Comparison of ENCODE assay signal across 8 mouse cellular contexts in the genomic region with DNA sequence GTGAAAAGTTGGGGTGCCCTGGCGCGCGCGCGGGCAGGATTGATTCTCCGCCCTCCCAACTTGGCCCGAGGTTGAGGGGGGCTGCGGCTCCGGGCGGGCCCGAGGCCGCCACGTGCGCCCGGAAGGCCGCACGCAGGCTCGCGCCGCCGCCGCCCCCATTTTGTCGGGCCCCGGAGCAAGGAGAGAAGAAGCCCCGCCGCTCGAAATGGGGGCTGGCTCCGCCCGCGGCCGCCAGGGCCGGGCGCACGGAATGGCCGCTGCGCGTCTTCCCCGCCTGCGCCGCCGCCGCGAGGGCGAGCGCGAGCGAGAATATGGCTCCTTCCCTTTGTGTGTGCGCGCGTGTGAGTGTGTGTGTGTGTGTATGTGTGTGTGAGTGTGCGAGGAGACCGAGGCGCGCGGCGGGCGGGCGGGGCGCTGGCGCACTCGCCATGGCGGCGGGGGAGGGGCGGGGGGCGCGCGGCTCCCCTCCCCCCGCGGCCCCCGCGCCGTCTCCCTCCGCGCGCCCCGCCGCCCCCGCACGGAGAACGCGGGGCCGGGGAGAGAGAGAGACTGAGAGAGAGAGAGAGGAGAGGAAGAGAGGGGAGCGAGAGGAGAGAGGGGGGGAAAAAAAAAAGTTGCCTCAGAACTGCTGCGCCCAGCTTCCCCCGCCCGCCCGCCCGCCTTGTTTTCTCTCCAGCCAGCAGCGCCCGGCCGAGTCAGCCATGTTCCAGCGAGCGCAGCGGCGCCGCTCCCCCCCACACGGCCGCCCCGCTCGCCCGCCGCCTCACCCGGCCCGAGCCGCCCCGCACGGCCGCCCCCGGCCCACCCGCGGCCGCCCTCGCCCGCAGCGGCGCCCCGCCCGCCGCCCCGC. TPM values are rescaled to one million over a fixed set of nuclear protein-coding genes. Genes with fewer than 3 reads are reported as not detected.
DNase-seq lines count a peak whose midpoint lies in the region; ATAC-seq and TF ChIP-seq lines count a peak whose summit lies in the region.

No protein-coding gene starts in this region.

- TF ChIP-seq CTCF in olfactory bulb, adult 2 months (IDR thresholded peaks at IDR 0.05; ENCODE audit: insufficient read depth, low read depth, low read length) = 0 out of 2 replicates have a peak, but pooled peaks have one; percentile 2

- peak; percentile 49; the same call in 1 of the 2 replicates for ATAC-seq in frontal cortex, adult (ENCODE audit: low TSS enrichment)
- ATAC-seq in hematopoietic stem cell, adult 5-6 weeks (replicated peaks in 1 of 2; ENCODE audit: insufficient read depth in 1 of 2, low FRiP score in 2 of 2, low TSS enrichment in 1 of 2, low read depth in 1 of 2, poor library complexity in 2 of 2, severe bottlenecking in 2 of 2) = peak; percentile 7 to 10; a peak in 3 of 4 replicates
- peak; percentile 44 for ATAC-seq in lung, embryonic 15.5 days (ENCODE audit: borderline replicate concordance, extremely low read depth, low FRiP score, low TSS enrichment)

- H3K9me3 ChIP-seq in ES-E14 (ENCODE audit: control insufficient read depth, insufficient read depth, low read depth, low read length) = no peaks in the 10 kb centered on the region
- H3K9me3 ChIP-seq in lung, embryonic 15.5 days = no peaks in the 10 kb centered on the region

- WGBS in lung, embryonic 15.5 days = 1% methylated on average over 61 of the region's 120 CpGs
- WGBS in olfactory bulb, adult 2 months = 5% methylated on average over 106 of the region's 120 CpGs

- H3K4me3 ChIP-seq in ES-E14 (ENCODE audit: insufficient read depth in 1 of 2, low read depth in 1 of 2, low read length in 2 of 2, poor library complexity in 1 of 2, severe bottlenecking in 1 of 2) = peak overlapping the region; percentile 85 to 100
- peak overlapping the region; percentile 77 for H3K4me3 ChIP-seq in lung, embryonic 15.5 days
- peak overlapping the region; percentile 93 for H3K4me3 ChIP-seq in olfactory bulb, adult 2 months (ENCODE audit: insufficient read depth, low read depth, low read length)

- H3K36me3 ChIP-seq in ES-E14 (ENCODE audit: control insufficient read depth, insufficient read depth, low read length, poor library complexity, severe bottlenecking) = peaks cover 17% of the 10 kb centered on the region
- peaks cover 15% of the 10 kb centered on the region for H3K36me3 ChIP-seq in lung, embryonic 15.5 days

- H3K4me2 ChIP-seq in lung, embryonic 15.5 days = peak overlapping the region; percentile 73

- no peak for DNase-seq in ES-E14 (ENCODE audit: low read depth, low spot score)
- peak; percentile 72 for DNase-seq in cerebellum, adult 8-10 months
- DNase-seq in layer of hippocampus, adult 9-10 months (ENCODE audit: low spot score) = peak; percentile 64
- DNase-seq in testis, postnatal 14 days (ENCODE audit: low spot score) = peak; percentile 83

- H3K4me1 ChIP-seq in ES-E14 (ENCODE audit: control insufficient read depth in 2 of 2, insufficient read depth in 2 of 2, low read length in 2 of 2, poor library complexity in 1 of 2) = peaks cover 0 to 2% of the 10 kb centered on the region in 2 experiments; a peak in 2 of 4 replicates
- peaks cover 22% of the 10 kb centered on the region for H3K4me1 ChIP-seq in lung, embryonic 15.5 days
- H3K4me1 ChIP-seq in olfactory bulb, adult 2 months (ENCODE audit: control insufficient read depth, insufficient read depth, low read length) = no peaks in the 10 kb centered on the region; the same call in 1 of the 2 replicates

- peak overlapping the region; percentile 87 for H3K27ac ChIP-seq in ES-E14 (ENCODE audit: insufficient read depth, low read depth, low read length, poor library complexity, severe bottlenecking)
- peak overlapping the region; percentile 99 for H3K27ac ChIP-seq in lung, embryonic 15.5 days
- H3K27ac ChIP-seq in olfactory bulb, adult 2 months (ENCODE audit: insufficient read depth, low read depth, low read length) = peak overlapping the region; percentile 96

- no peak for TF ChIP-seq POLR2A in olfactory bulb, adult 2 months (IDR thresholded peaks at IDR 0.05; ENCODE audit: insufficient read depth, low read depth, low read length)

- peak overlapping the region; percentile 95 for H3K9ac ChIP-seq in ES-E14 (ENCODE audit: insufficient read depth, low read depth, low read length, poor library complexity, severe bottlenecking)
- peak overlapping the region; percentile 96 for H3K9ac ChIP-seq in lung, embryonic 15.5 days

- no peaks in the 10 kb centered on the region for H3K27me3 ChIP-seq in lung, embryonic 15.5 days

- in situ Hi-C loops in ES-E14 (cut with MboI; ENCODE audit: low sequenced_read_pairs in 2 of 2, unreplicated experiment in 2 of 2) = no loop called here

TF ChIP-seq in ES-E14, 5 proteins besides CTCF, POLR2A, EP300 and RAD21:
- TF ChIP-seq MAFK (IDR thresholded peaks at IDR 0.05; ENCODE audit: insufficient read depth, low read depth, low read length) (no peak), HCFC1 (IDR thresholded peaks at IDR 0.05; ENCODE audit: borderline replicate concordance, insufficient read depth, low read length) (no peak; the same call in 1 of the 2 replicates), ZNF384 (IDR thresholded peaks at IDR 0.05; ENCODE audit: low read depth, low read length) (peak; percentile 13; the same call in 1 of the 2 replicates)

RNA-seq across cellular contexts. Expression of a gene that starts 56.8 kb away (rescaled TPM):
- 0.48 TPM in 1 of 2 replicates, not detected in the other for total RNA-seq in ES-E14 (2012; rRNA removed)
- 0.30 TPM in 1 of 2 replicates, not detected in the other for total RNA-seq in hematopoietic stem cell, adult 5-6 weeks (2017)
- polyA plus RNA-seq in lung, embryonic 15.5 days (2015; fragmentation: Nextera tagmentation; extraction: Ambion mirVana) = 3.3 and 4.0 TPM in 2 replicates
- polyA plus RNA-seq in olfactory bulb, adult 2 months (2012; ENCODE audit: insufficient read depth, insufficient read length, low replicate concordance, missing spikeins) = not detected in 2 replicates
